Mouse (Mus musculus) G1E-ER4 (cell line): ENCODE measurements around the gene Btnl4. TPM values are rescaled to one million over a fixed set of nuclear protein-coding genes. Genes with fewer than 3 reads are reported as not detected.

Experiments used
- GATA1 ChIP-seq: IDR thresholded peaks from one replicate; pipeline ENCODE4 v1.8.0; 2012; ENCODE audit warnings: low read length, inconsistent platforms
- polyA plus RNA-seq: library from polyadenylated mRNA; stranded (reverse); fragments of >175 nt; gene quantifications from 2 replicates; pipeline ENCODE4 v1.2.3, GENCODE M21; 2012

Btnl4 gene
- polyA plus RNA-seq, 1 experiment = not detected

DNA sequence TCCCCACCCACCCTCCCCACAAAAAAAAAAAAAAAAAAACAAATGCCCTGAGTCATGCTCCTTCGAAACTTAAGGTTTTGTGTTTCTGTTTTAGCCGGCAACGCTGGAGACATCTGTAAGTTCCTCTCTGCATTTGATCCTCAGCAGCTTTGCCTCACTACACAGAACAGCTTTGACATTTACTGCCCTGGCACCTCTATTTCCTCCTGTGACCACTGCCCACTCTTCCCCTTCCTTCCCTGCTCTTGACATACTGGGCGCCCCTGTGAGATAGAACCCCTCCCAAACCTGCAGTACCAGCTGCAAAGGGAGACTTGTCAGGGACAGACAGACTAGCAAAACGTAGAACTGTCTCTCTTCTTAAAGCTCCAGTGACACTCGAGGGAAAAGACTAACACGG is 39.5 kb downstream of the Btnl4 start:
- TF ChIP-seq GATA1 = no peak

DNA sequence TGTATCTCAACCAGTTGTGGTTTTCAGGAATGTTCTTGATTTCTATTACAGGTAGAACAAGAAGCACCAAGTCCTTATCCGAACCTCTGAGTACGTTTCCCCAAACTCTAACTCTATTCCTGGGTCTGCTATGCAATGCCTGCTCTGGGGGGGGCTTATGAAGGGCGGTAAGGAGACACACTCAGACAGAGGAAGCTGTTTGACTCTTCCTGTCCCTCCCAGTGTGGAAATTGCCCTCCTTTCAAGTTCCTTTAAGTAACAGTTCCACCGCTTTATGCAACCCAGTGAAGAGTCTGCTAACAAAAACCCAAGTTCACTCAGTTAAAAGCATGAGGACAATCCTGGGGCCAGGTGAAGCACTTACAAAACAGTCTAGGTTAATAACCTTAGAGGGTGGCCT is 40.0 kb downstream of the Btnl4 start:
- TF ChIP-seq GATA1 = no peak

DNA sequence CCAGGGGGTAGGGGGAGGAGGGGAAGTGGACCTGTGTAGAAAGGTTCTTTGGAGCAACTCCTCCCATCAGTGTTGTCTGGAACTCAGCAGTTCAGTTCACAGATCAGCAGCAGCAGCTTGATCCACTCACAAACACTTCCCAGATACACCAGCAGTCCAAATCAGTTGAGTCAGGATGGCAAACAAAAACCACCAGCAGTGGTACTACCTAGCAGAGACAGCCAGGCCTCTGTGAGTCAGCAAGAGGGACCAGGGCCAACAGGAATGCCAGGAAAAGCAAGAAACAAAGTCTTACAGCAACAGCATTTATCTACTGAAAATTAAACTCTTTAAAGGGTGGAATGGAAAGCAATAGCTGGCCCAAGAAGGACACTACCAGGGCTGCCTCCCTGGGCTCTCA is 49.5 kb downstream of the Btnl4 start:
- TF ChIP-seq GATA1 = no peak

DNA sequence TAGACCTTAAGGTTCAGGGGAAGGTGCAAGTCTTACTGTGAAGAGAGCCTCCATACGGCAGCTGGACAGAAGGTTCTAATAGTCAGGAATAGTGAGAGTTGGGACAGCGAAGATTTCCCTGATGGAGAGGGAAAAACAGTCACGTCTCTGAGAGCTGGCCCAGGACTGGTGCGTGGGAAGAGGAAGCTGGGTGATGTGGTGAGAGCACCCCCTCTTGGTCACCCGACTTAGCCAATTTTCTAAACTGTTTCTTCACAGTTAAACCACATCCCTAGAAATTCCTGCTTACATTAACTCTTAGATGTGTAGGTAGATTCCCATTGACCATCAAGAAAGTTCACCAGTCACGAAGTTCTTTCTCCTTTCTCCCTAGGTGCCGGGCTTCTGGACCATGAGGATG is 57.1 kb downstream of the Btnl4 start:
- no peak for TF ChIP-seq GATA1

Other genes with a start within 250 kb of the Btnl4 start
- not detected in 2 replicates for gene H2-Ob, start 238.4 kb downstream of the Btnl4 start, polyA plus RNA-seq
- gene H2-Ab1, start 219.6 kb downstream of the Btnl4 start, polyA plus RNA-seq = not detected in 2 replicates
- gene H2-Aa, start 189.5 kb downstream of the Btnl4 start, polyA plus RNA-seq = not detected in 2 replicates
- gene H2-Eb1, start 171.5 kb downstream of the Btnl4 start, polyA plus RNA-seq = not detected in 2 replicates
- not detected in 2 replicates for gene H2-Eb2, start 151.7 kb downstream of the Btnl4 start, polyA plus RNA-seq
- gene Btnl2, start 122.5 kb downstream of the Btnl4 start, polyA plus RNA-seq = not detected in 2 replicates
- gene Btnl1, start 100.2 kb downstream of the Btnl4 start, polyA plus RNA-seq = not detected in 2 replicates
- not detected in 2 replicates for gene BC051142, start 78.5 kb downstream of the Btnl4 start, polyA plus RNA-seq
- gene Btnl6, start 40.0 kb upstream of the Btnl4 start, polyA plus RNA-seq = not detected in 2 replicates
- gene Notch4, start 87.0 kb upstream of the Btnl4 start, polyA plus RNA-seq = 0.78 and 0.90 TPM in 2 replicates
- 297 and 335 TPM in 2 replicates for gene Gpsm3, start 112.5 kb upstream of the Btnl4 start, polyA plus RNA-seq
- 127 and 177 TPM in 2 replicates for gene Pbx2, start 113.9 kb upstream of the Btnl4 start, polyA plus RNA-seq
- 4.7 and 5.9 TPM in 2 replicates for gene Ager, start 120.5 kb upstream of the Btnl4 start, polyA plus RNA-seq
- gene Rnf5, start 126.4 kb upstream of the Btnl4 start, polyA plus RNA-seq = 67.6 and 71.2 TPM in 2 replicates
- 137 and 143 TPM in 2 replicates for gene Agpat1, start 126.9 kb upstream of the Btnl4 start, polyA plus RNA-seq
- gene Egfl8, start 138.7 kb upstream of the Btnl4 start, polyA plus RNA-seq = 1.1 and 1.4 TPM in 2 replicates
- 28.0 and 46.7 TPM in 2 replicates for gene Ppt2, start 151.2 kb upstream of the Btnl4 start, polyA plus RNA-seq
- 0.04 TPM in 1 of 2 replicates, not detected in the other for gene Prrt1, start 152.2 kb upstream of the Btnl4 start, polyA plus RNA-seq
- 7.1 and 7.5 TPM in 2 replicates for gene Fkbpl, start 167.4 kb upstream of the Btnl4 start, polyA plus RNA-seq
- gene Atf6b, start 169.8 kb upstream of the Btnl4 start, polyA plus RNA-seq = 130 TPM in 2 replicates
- not detected in 2 replicates for gene Tnxb, start 193.2 kb upstream of the Btnl4 start, polyA plus RNA-seq